Mouse (Mus musculus): ENCODE data around the gene Rab11fip3. TPM values are rescaled to one million over a fixed set of nuclear protein-coding genes. Genes with fewer than 3 reads are reported as not detected.
"Not testable (repeated sequence)": the region's sequence is repeated elsewhere in the genome, so short reads cannot be mapped to it uniquely, and the experiment has no call there.

Gene Rab11fip3
- total RNA-seq, 1 experiment, result 9.4 TPM

DNA sequence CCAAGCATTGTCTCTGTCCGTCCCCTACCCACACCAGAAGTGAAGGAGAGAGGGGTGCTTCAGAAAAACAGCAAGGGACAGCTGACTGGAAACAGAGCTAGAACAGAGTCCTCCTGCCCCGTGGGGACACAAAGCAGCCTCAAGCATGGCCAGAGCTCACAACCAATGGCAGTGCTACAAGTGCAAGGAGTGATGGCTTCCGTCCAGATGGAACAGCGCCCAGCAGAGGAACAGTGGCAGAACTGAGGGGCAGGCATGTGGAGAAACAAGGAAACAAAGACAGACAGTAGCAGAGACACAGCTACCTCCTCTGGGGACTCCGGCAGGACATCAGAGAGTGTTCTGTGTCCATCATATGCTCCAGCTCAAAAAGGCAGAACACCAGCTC lies 26.1 kb downstream of the Rab11fip3 start:
- Histone ChIP-seq H3K9ac (ENCODE audit: insufficient read depth, low read depth, low read length, poor library complexity, severe bottlenecking) (no peak overlapping the region), H3K27ac (ENCODE audit: insufficient read depth, low read depth, low read length, poor library complexity, severe bottlenecking) (no peak overlapping the region), H3K9me3 (ENCODE audit: control insufficient read depth, insufficient read depth, low read depth, low read length) (no peaks in the 10 kb centered on the region), H3K4me3 (ENCODE audit: insufficient read depth in 1 of 2, low read depth in 1 of 2, low read length in 2 of 2, poor library complexity in 1 of 2, severe bottlenecking in 1 of 2) (no peak overlapping the region), H3K4me1 (ENCODE audit: control insufficient read depth in 2 of 2, insufficient read depth in 2 of 2, low read length in 2 of 2, poor library complexity in 1 of 2) (no peaks in the 10 kb centered on the region), H3K36me3 (ENCODE audit: control insufficient read depth, insufficient read depth, low read length, poor library complexity, severe bottlenecking) (no peaks in the 10 kb centered on the region; the same call in 1 of the 2 replicates)
- in situ Hi-C loops (cut with MboI; ENCODE audit: low sequenced_read_pairs in 2 of 2, unreplicated experiment in 2 of 2), result no loop called here
- DNase-seq (ENCODE audit: low read depth, low spot score), result no peak
- TF ChIP-seq HCFC1 (IDR thresholded peaks at IDR 0.05; ENCODE audit: borderline replicate concordance, insufficient read depth, low read length), result no peak
- no peak for TF ChIP-seq ZNF384 (IDR thresholded peaks at IDR 0.05; ENCODE audit: low read depth, low read length)
- TF ChIP-seq CHD2 (IDR thresholded peaks at IDR 0.05; ENCODE audit: low read depth, low read length), result no peak
- no peak for TF ChIP-seq MAFK (IDR thresholded peaks at IDR 0.05; ENCODE audit: insufficient read depth, low read depth, low read length)
- no peak for TF ChIP-seq ZC3H11A (IDR thresholded peaks at IDR 0.05; ENCODE audit: borderline replicate concordance, low read depth, low read length)

- no peak for DNase-seq (ENCODE audit: low read depth, low spot score)
- H3K4me1 ChIP-seq (ENCODE audit: control insufficient read depth in 2 of 2, insufficient read depth in 2 of 2, low read length in 2 of 2, poor library complexity in 1 of 2), result no peaks in the 10 kb centered on the region
- no peak overlapping the region for H3K9ac ChIP-seq (ENCODE audit: insufficient read depth, low read depth, low read length, poor library complexity, severe bottlenecking)
- H3K27ac ChIP-seq (ENCODE audit: insufficient read depth, low read depth, low read length, poor library complexity, severe bottlenecking), result no peak overlapping the region
- no peaks in the 10 kb centered on the region for H3K9me3 ChIP-seq (ENCODE audit: control insufficient read depth, insufficient read depth, low read depth, low read length)
- in situ Hi-C loops (cut with MboI; ENCODE audit: low sequenced_read_pairs in 2 of 2, unreplicated experiment in 2 of 2), result no loop called here
- no peak overlapping the region for H3K4me3 ChIP-seq (ENCODE audit: insufficient read depth in 1 of 2, low read depth in 1 of 2, low read length in 2 of 2, poor library complexity in 1 of 2, severe bottlenecking in 1 of 2)
- TF ChIP-seq CHD2 (IDR thresholded peaks at IDR 0.05; ENCODE audit: low read depth, low read length), result no peak
- no peak for TF ChIP-seq MAFK (IDR thresholded peaks at IDR 0.05; ENCODE audit: insufficient read depth, low read depth, low read length)
- no peak for TF ChIP-seq HCFC1 (IDR thresholded peaks at IDR 0.05; ENCODE audit: borderline replicate concordance, insufficient read depth, low read length)
- TF ChIP-seq ZNF384 (IDR thresholded peaks at IDR 0.05; ENCODE audit: low read depth, low read length), result no peak
- no peak for TF ChIP-seq ZC3H11A (IDR thresholded peaks at IDR 0.05; ENCODE audit: borderline replicate concordance, low read depth, low read length)
- H3K36me3 ChIP-seq (ENCODE audit: control insufficient read depth, insufficient read depth, low read length, poor library complexity, severe bottlenecking), result no peaks in the 10 kb centered on the region; the same call in 1 of the 2 replicates
Measured at GRCm38 (mm10) chr17:26042599-26043248, 26.6 kb downstream of the Rab11fip3 start.

DNA sequence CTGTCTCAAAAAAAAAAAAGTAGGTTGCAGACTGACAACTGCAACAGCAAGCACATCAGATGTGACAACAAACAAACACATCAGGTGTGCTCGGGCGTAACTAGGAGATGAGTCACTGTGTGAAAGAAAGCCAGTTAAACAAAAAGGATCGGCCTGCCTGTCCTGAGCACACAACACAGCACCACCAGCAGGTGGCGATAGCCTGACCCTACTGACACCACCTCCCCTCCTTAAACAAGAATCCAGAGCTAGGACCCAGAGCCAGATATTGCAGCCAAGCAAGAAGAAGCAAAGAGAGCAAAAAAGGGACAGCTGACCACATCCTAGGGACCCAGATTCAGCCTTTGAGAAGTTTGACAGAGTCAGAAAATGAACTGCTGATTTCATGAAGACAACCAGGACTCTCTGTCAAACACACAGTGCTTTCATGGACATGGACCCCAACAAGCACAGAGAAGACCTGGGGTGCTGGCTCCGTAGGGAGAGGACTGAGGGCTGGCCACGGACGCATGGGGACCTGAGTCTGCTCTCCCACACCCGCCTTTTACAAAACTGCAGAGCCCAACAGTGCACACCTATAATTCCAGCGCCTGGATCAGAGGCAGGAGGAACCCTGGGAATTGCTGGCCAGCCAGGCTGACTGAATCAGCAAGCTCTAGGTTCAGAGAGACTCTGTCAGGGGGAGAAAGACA lies 28.1 kb downstream of the Rab11fip3 start:
- H3K27ac ChIP-seq (ENCODE audit: insufficient read depth, low read depth, low read length, poor library complexity, severe bottlenecking), result no peak overlapping the region
- H3K4me1 ChIP-seq (ENCODE audit: control insufficient read depth in 2 of 2, insufficient read depth in 2 of 2, low read length in 2 of 2, poor library complexity in 1 of 2), result no peaks in the 10 kb centered on the region
- TF ChIP-seq HCFC1 (IDR thresholded peaks at IDR 0.05; ENCODE audit: borderline replicate concordance, insufficient read depth, low read length) (no peak), CHD2 (IDR thresholded peaks at IDR 0.05; ENCODE audit: low read depth, low read length) (no peak), MAFK (IDR thresholded peaks at IDR 0.05; ENCODE audit: insufficient read depth, low read depth, low read length) (no peak), ZNF384 (IDR thresholded peaks at IDR 0.05; ENCODE audit: low read depth, low read length) (no peak), ZC3H11A (IDR thresholded peaks at IDR 0.05; ENCODE audit: borderline replicate concordance, low read depth, low read length) (no peak)
- H3K4me3 ChIP-seq (ENCODE audit: insufficient read depth in 1 of 2, low read depth in 1 of 2, low read length in 2 of 2, poor library complexity in 1 of 2, severe bottlenecking in 1 of 2), result no peak overlapping the region
- no peaks in the 10 kb centered on the region for H3K9me3 ChIP-seq (ENCODE audit: control insufficient read depth, insufficient read depth, low read depth, low read length)
- in situ Hi-C loops (cut with MboI; ENCODE audit: low sequenced_read_pairs in 2 of 2, unreplicated experiment in 2 of 2), result no loop called here
- no peaks in the 10 kb centered on the region; the same call in 1 of the 2 replicates for H3K36me3 ChIP-seq (ENCODE audit: control insufficient read depth, insufficient read depth, low read length, poor library complexity, severe bottlenecking)
- peak; percentile 70 for DNase-seq (ENCODE audit: low read depth, low spot score)
- no peak overlapping the region for H3K9ac ChIP-seq (ENCODE audit: insufficient read depth, low read depth, low read length, poor library complexity, severe bottlenecking)

DNA sequence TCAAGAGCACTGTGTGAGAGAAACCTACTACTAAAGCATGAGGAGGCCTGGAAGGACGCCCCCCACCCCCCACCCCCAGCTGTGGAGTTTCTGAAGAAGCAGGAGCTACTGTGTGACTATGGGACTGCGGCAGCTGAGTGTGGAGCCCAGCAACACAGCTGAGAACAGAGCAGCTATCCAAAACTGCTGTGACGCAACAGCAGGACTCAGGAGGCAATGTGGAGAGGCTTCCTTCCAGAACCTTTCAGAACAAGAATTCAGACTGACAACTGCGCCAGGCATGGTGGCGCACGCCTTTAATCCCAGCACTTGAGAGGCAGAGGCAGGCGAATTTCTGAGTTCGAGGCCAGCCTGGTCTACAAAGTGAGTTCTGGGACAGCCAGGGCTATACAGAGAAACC lies 28.6 kb downstream of the Rab11fip3 start:
- H3K9me3 ChIP-seq (ENCODE audit: control insufficient read depth, insufficient read depth, low read depth, low read length); H3K4me3 ChIP-seq (ENCODE audit: insufficient read depth in 1 of 2, low read depth in 1 of 2, low read length in 2 of 2, poor library complexity in 1 of 2, severe bottlenecking in 1 of 2); in situ Hi-C loops (cut with MboI; ENCODE audit: low sequenced_read_pairs in 2 of 2, unreplicated experiment in 2 of 2); H3K27ac ChIP-seq (ENCODE audit: insufficient read depth, low read depth, low read length, poor library complexity, severe bottlenecking); H3K4me1 ChIP-seq (ENCODE audit: control insufficient read depth in 2 of 2, insufficient read depth in 2 of 2, low read length in 2 of 2, poor library complexity in 1 of 2); DNase-seq (ENCODE audit: low read depth, low spot score); H3K9ac ChIP-seq (ENCODE audit: insufficient read depth, low read depth, low read length, poor library complexity, severe bottlenecking); H3K36me3 ChIP-seq (ENCODE audit: control insufficient read depth, insufficient read depth, low read length, poor library complexity, severe bottlenecking): not testable (repeated sequence)
